Mouse (Mus musculus) adrenal gland, postnatal 10 days (tissue): ENCODE measurements at regions not wholly inside any gene's neighbourhood (a gene's known extent, or its start where the extent isn't known, plus 50 kb on each side); places are given as distances from the start of the nearest gene placed in this dataset.

Source experiments
- DNase-seq: peaks from one replicate; pipeline ENCODE4 v3.0.0; 2021; ENCODE audit warnings: mixed read lengths

- no peak for DNase-seq
These were observed 112.0 kb upstream of the Daam1 start for GRCm38 (mm10) chr12:71718911-71719310.

DNA sequence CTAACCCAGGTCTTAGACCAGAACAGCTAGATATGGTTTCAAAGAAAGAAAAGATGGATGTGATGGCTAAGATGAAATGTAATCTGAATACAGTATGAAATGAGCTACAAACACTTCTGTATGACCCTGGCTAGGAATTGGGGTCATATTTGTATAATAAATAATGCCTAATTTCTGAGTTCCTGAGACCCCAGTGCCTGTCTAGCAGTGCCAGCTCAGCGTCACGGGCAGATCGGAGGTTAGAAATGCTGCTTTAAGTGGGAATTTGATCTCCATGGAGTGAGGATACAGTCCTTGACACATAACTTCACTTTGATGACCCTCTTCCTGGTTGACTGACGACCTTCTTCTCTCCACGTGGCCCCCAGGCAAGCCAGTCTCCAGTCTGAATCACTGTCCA, 105.7 kb upstream of the Daam1 start:
- no peak for DNase-seq

DNA sequence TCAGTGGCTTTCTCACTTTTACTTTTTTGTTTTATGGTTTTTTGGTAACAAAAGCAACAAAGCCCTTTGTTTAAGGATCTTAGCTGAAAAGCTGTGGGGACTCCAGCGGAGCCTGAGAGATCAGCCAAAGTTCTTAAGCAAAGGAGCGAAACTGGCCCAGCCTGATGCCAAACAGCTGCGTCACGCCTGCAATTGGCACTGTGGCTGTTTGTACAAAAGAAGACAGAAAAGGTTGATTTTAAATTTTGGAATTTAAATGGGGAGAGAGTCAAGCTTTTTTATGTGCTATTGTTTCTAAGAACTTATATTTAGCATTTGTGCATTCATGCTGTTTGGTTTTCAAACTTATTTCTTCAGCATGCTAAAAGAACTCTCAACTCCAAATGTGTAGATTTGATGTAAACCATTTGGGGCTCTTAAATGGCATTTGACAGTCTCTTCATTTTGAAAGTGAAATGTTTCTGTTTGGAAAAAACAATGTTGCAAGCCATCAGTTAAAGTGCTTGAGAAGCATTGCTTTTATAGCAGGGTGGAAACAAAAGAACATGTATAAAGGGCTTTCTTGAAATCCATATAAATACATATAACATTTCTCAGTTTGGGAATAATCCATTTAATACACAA, 105.1 kb upstream of the Daam1 start:
- peak; percentile 41 for DNase-seq

- no peak for DNase-seq
These were observed 87.5 kb upstream of the Daam1 start for GRCm38 (mm10) chr12:71743345-71743744.

DNA sequence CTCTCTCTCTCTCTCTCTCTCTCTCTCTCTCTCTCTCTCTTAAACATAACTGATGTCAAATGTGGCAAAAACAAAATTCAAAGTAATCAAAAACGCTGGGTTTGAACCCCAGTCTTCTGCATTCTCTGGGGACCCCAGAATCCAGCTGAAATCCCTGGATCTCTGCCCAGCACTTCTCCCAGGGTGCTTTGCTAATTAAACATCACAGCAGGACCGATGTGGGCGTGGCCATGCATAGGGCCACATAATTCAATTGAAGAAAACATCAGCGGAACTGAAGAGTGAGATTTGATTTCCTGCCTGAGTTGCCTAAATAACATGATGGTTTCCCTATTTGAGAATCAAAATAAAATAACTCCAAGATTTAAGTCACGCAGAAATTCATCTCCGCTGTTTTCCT, 84.9 kb upstream of the Daam1 start:
- DNase-seq: no peak

- no peak for DNase-seq
These were observed 83.5 kb upstream of the Daam1 start for GRCm38 (mm10) chr12:71747386-71747785.

- DNase-seq: peak; percentile 8
These were observed 83.0 kb upstream of the Daam1 start for GRCm38 (mm10) chr12:71747831-71748368.

- DNase-seq: peak; percentile 59
These were observed 82.1 kb upstream of the Daam1 start for GRCm38 (mm10) chr12:71748731-71749130.

- DNase-seq: no peak
These were observed 81.2 kb upstream of the Daam1 start for GRCm38 (mm10) chr12:71749668-71750067.

DNA sequence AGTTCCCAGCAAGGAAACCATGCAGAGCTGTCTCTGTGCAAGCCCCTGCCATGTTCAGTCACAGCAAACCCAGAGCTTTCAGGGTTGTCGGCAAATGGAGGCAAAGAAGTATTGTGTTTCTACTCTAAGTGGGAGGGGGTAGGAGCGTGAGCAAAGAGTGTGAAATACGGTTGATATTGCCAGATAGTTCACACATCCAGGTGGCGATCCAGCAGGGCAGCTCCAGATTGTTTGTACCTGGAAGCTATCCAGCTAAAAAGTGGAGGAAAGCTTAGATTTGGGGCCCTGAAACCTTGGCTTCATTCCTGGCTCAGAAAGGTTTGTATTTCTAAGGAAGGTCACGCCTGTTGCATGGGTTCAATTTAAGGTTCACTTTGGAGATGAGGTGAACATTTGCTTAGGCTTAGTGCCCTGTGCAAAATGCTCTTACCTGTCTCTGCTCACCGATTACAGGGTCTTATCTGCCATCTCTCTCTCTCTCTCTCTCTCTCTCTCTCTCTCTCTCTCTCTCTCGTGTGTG, 78.1 kb upstream of the Daam1 start:
- no peak for DNase-seq

DNA sequence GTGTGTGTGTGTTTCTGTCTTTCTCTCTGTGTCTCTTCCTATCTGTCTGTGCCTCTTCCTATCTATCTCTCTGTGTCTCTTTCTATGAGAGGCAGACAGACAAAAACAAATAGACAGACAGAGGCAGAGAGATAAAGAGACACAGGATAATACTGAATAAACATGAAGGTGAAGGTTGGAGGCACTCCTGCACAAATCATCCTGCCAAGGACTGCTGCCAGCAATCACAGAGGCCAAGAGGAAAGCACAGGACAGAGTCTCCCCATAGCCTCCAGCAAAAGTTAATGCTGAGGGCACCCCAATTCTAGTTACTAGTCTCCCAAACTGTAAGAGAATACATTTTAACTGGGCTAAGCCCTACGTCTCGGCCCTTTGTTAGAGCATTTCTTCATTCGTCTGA, 77.6 kb upstream of the Daam1 start:
- peak; percentile 51 for DNase-seq

GRCm38 (mm10) chr12:71763194-71763593, 67.7 kb upstream of the Daam1 start:
- DNase-seq: no peak

- no peak for DNase-seq
These were observed 64.8 kb upstream of the Daam1 start for GRCm38 (mm10) chr12:71766086-71766485.

- no peak for DNase-seq
These were observed 64.2 kb upstream of the Daam1 start for GRCm38 (mm10) chr12:71766636-71767035.

GRCm38 (mm10) chr12:71767896-71768295, 63.0 kb upstream of the Daam1 start:
- no peak for DNase-seq

GRCm38 (mm10) chr12:71768471-71768870, 62.4 kb upstream of the Daam1 start:
- DNase-seq: peak; percentile 89

DNA sequence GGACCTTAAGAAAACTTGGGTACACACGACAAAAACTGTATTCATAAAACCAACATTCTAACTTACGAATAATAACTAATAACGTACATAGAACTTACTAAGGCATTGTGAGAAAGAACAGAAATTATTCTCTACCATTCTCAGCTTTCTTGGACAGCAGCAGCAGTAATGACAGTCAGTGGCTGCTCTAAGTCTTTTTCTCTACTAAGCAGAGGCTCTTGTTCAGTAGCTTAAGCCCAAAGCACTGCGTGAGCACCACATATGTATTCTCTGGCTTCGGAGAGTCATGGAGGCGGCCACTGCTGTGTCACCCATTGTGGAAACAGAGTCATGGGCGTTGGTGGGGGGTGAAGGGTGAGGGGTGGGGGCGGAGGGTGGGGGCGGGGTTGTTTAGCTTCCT, 62.0 kb upstream of the Daam1 start:
- DNase-seq: no peak

DNA sequence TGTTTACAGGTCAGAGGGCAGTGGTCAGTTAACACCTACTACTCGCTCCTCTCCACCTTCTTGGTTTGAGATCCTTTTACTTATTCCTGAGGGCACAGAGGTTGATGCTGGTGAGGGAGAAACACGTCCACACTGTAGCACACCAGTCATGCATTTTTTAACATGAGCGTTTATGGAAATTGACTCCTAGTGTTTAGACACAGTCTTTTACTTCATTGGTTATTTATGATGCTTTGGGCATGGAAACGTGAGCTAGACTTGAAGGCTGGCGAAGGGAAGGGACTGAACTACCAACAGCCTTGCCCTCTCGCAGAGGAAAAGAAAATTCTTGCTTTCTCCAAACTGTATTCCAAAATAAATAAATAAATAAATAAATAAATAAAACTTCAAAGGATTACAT, 61.6 kb upstream of the Daam1 start:
- DNase-seq: no peak

GRCm38 (mm10) chr12:71773891-71774290, 57.0 kb upstream of the Daam1 start:
- DNase-seq: no peak

DNA sequence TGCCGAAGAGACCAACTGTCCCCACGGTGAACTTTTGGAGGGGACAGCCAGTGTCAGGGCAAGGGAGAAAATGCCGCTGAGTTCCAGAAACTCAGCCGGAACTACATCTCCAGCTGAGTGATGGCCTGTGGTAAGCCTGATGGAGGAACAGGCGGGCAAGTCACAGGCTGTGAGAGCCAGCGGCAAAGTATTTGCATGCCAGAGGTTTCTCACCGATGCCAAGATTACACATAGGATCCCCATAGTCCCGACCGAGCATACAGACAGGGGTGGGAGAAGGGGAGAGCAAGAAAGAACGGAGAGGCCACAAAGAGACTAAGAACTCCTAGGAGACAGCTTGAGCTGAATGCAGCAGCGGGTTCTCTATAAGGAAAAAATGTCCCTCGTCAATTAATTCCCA, 55.8 kb upstream of the Daam1 start:
- DNase-seq: no peak

- no peak for DNase-seq
These were observed 52.7 kb upstream of the Daam1 start for GRCm38 (mm10) chr12:71778137-71778536.

GRCm38 (mm10) chr12:71778948-71779347, 51.9 kb upstream of the Daam1 start:
- no peak for DNase-seq

DNA sequence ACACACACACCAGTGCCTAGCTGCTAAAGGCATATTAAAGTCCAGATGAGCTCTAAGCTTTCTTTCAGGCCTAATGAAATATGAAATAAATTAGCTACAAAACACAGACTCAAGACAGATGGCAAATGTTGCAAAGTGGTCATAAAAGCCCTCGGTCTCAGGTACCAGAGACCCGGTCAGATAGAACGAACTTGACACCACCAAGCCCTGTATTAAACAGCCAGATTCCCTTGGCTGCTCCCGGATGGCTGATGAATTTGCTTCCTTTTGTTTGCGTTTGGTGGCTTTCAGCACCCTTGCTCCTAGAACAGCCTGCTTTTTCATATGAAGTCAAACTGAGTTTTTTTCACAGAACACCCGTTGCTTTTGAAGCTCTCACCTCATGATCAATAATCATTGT, 51.5 kb upstream of the Daam1 start:
- no peak for DNase-seq
